8 mouse cellular contexts compared by ENCODE assay signal in the genomic region with DNA sequence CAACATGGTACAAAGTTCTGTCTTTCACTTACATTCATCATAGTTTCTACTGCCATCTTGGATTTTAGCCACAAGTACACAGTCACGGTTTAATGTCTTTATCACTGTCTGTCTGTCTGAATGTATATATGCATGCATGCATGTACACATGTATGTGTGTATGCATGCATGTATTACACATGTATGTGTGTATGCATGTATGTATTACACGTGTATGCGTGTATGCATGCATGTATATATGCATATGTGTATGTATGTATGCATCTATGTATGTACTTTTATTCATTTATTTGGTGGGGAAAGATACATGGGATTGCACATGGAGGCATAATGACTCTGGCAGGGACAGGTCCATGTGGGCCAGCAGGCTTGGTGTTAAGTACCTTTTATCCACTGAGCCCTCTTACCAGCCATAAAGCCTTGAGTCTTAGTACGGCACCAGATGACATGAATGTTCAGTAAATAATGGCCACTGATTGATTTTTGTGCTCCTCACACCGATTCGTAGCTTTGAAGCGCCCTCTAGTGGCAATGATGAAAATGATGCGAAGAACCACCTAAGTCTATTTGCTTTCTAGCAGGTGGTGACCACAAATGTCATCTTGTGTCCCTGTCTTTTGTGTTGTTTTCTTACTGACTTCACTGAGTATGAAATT. TPM values are rescaled to one million over a fixed set of nuclear protein-coding genes. Genes with fewer than 3 reads are reported as not detected.
A peak's percentile ranks its signal among the peaks of the same experiment; 100 is the strongest.
DNase-seq lines count a peak whose midpoint lies in the region; ATAC-seq lines count a peak whose summit lies in the region.

No protein-coding gene starts in this region.

- no peak overlapping the region for H3K4me3 ChIP-seq in forebrain, embryonic 16.5 days (replicated peaks; ENCODE audit: low read length)
- H3K4me3 ChIP-seq in midbrain, embryonic 10.5 days, result no peak overlapping the region

- DNase-seq in ovary, postnatal 14 days (ENCODE audit: low spot score), result peak; percentile 74
- no peak for DNase-seq in ovary, postnatal 10 days (ENCODE audit: low spot score)
- peak; percentile 78 for DNase-seq in cerebellum, adult 11 months
- DNase-seq in hindlimb bud, embryonic 11.5 days (ENCODE audit: extremely low spot score, low read depth, low spot score), result peak; percentile 69
- peak; percentile 36 to 63 for DNase-seq in layer of hippocampus, postnatal 25 days (ENCODE audit: extremely low spot score in 1 of 2, low spot score in 1 of 2)
- peak; percentile 69 for DNase-seq in midbrain, embryonic 10.5 days (ENCODE audit: low spot score)
- DNase-seq in spleen, adult 12 weeks (ENCODE audit: low spot score), result peak; percentile 36

- no peak overlapping the region for H3K27ac ChIP-seq in forebrain, embryonic 16.5 days (ENCODE audit: low read length)
- no peak overlapping the region for H3K27ac ChIP-seq in midbrain, embryonic 10.5 days (replicated peaks)

- H3K4me2 ChIP-seq in forebrain, embryonic 16.5 days (ENCODE audit: low read length), result no peak overlapping the region

- no peaks in the 10 kb centered on the region for H3K36me3 ChIP-seq in forebrain, embryonic 16.5 days (ENCODE audit: control insufficient read depth, insufficient read depth)
- H3K36me3 ChIP-seq in midbrain, embryonic 10.5 days, result no peaks in the 10 kb centered on the region

- H3K4me1 ChIP-seq in forebrain, embryonic 16.5 days (replicated peaks; ENCODE audit: control insufficient read depth, insufficient read depth, low read length), result peaks cover 2% of the 10 kb centered on the region; the same call in 1 of the 2 replicates
- H3K4me1 ChIP-seq in midbrain, embryonic 10.5 days, result peaks cover 25% of the 10 kb centered on the region

- ATAC-seq in forebrain, embryonic 16.5 days, result peak; percentile 62

- H3K27me3 ChIP-seq in forebrain, embryonic 16.5 days (replicated peaks; ENCODE audit: control insufficient read depth, insufficient read depth, low read length), result no peaks in the 10 kb centered on the region
- H3K27me3 ChIP-seq in midbrain, embryonic 10.5 days (ENCODE audit: low read depth, poor library complexity, severe bottlenecking), result no peaks in the 10 kb centered on the region

- WGBS in forebrain, embryonic 16.5 days, result 15% methylated on average over 8 of the region's 8 CpGs
- WGBS in midbrain, embryonic 10.5 days, result 16% methylated on average over 8 of the region's 8 CpGs

- H3K9ac ChIP-seq in forebrain, embryonic 16.5 days (replicated peaks; ENCODE audit: low read depth, low read length), result no peak overlapping the region

- no peaks in the 10 kb centered on the region for H3K9me3 ChIP-seq in forebrain, embryonic 16.5 days (ENCODE audit: control insufficient read depth, low read length)
- peaks cover under 1% of the 10 kb centered on the region; the same call in 1 of the 2 replicates for H3K9me3 ChIP-seq in midbrain, embryonic 10.5 days (replicated peaks)

RNA-seq across cellular contexts. Expression of a gene that starts 10.1 kb away (rescaled TPM):
- polyA plus RNA-seq in forebrain, embryonic 16.5 days (2015; fragmentation: Nextera tagmentation; extraction: Ambion mirVana), result 266 and 275 TPM in 2 replicates
- 10 to 100 TPM; 34.1 to 44.2 TPM for total RNA-seq in layer of hippocampus, postnatal 25 days (2021)
- polyA plus RNA-seq in midbrain, embryonic 10.5 days (2016; fragmentation: Nextera tagmentation; extraction: Ambion mirVana), result 609 and 658 TPM in 2 replicates

RNA-seq across cellular contexts. Expression of a gene that starts 21.5 kb away (rescaled TPM):
- 70.4 and 79.2 TPM in 2 replicates for polyA plus RNA-seq in forebrain, embryonic 16.5 days (2015; fragmentation: Nextera tagmentation; extraction: Ambion mirVana)
- total RNA-seq in layer of hippocampus, postnatal 25 days (2021), result 10 to 100 TPM; 37.7 to 42.4 TPM
- 74.3 and 76.9 TPM in 2 replicates for polyA plus RNA-seq in midbrain, embryonic 10.5 days (2016; fragmentation: Nextera tagmentation; extraction: Ambion mirVana)

RNA-seq across cellular contexts. Expression of a gene that starts 49.8 kb away (rescaled TPM):
- polyA plus RNA-seq in forebrain, embryonic 16.5 days (2015; fragmentation: Nextera tagmentation; extraction: Ambion mirVana), result 2.4 and 3.9 TPM in 2 replicates
- 10 to 100 TPM; 19.6 to 23.9 TPM for total RNA-seq in layer of hippocampus, postnatal 25 days (2021)
- polyA plus RNA-seq in midbrain, embryonic 10.5 days (2016; fragmentation: Nextera tagmentation; extraction: Ambion mirVana), result 4.0 and 6.3 TPM in 2 replicates
